Mouse (Mus musculus) cortical plate, adult 2 months (tissue): ENCODE results near the gene Gm14401.
"Not testable (repeated sequence)": the region's sequence is repeated elsewhere in the genome, so short reads cannot be mapped to it uniquely, and the experiment has no call there.

Experiments used
- CTCF ChIP-seq: fragments of 200-500 bp; IDR thresholded peaks from 2 replicates; pipeline ENCODE4 v1.5.1; 2011; ENCODE audit warnings: mild to moderate bottlenecking, control low read depth, low read length; ENCODE audit not compliant: insufficient read depth; ENCODE audit errors: extremely low read depth
- POLR2A ChIP-seq: fragments of 200-500 bp; IDR thresholded peaks from 2 replicates; pipeline ENCODE4 v1.6.1; 2011; ENCODE audit warnings: mild to moderate bottlenecking, low read length, control low read depth; ENCODE audit not compliant: insufficient read depth; ENCODE audit errors: extremely low read depth

- TF ChIP-seq CTCF, POLR2A: not testable (repeated sequence)
These were observed at the start of gene Gm14401 for GRCm38 (mm10) chr2:177073432-177074423.
